Mouse (Mus musculus) hindbrain, embryonic 11.5 days (tissue): ENCODE results near the gene Ska2. TPM values are rescaled to one million over a fixed set of nuclear protein-coding genes. Genes with fewer than 3 reads are reported as not detected.

ENCODE experiments used
- ATAC-seq: fragments of 200-750 bp; cut with Nextera tagmentation; 2 replicates; pipeline ENCODE4 v1.8.0; 2017; ENCODE audit warnings: mild to moderate bottlenecking, moderate TSS enrichment, moderate library complexity; ENCODE audit not compliant: low FRiP score
- DNase-seq: peaks from one replicate; pipeline ENCODE4 v3.0.0-alpha.2; 2015; ENCODE audit warnings: low spot score
- H3K27ac ChIP-seq: fragments of 300-500 bp; sonication (generic); 2 replicates; pipeline ENCODE4 v1.5.1; 2014; ENCODE audit warnings: mild to moderate bottlenecking, low read depth, low read length
- H3K27me3 ChIP-seq: fragments of 300-500 bp; sonication (generic); 2 replicates; pipeline ENCODE4 v1.6.1; 2014; ENCODE audit warnings: mild to moderate bottlenecking, low read length, moderate library complexity, mixed read lengths; ENCODE audit not compliant: control insufficient read depth, insufficient read depth
- H3K36me3 ChIP-seq: fragments of 300-500 bp; sonication (generic); 2 replicates; pipeline ENCODE4 v1.6.1; 2014; ENCODE audit warnings: mild to moderate bottlenecking, low read length, moderate library complexity, mixed read lengths; ENCODE audit not compliant: control insufficient read depth, insufficient read depth
- H3K4me1 ChIP-seq: fragments of 300-500 bp; sonication (generic); replicated peaks from 2 replicates; pipeline ENCODE4 v1.6.1; 2014; ENCODE audit warnings: low read length, mixed read lengths; ENCODE audit not compliant: control insufficient read depth, insufficient read depth
- H3K4me2 ChIP-seq: fragments of 300-500 bp; sonication (generic); replicated peaks from 2 replicates; pipeline ENCODE4 v1.6.1; 2014; ENCODE audit warnings: mild to moderate bottlenecking, low read depth, low read length
- H3K4me3 ChIP-seq: fragments of 300-500 bp; sonication (generic); 2 replicates; pipeline ENCODE4 v1.5.1; 2014; ENCODE audit warnings: low read depth, low read length
- H3K9ac ChIP-seq: fragments of 300-500 bp; sonication (generic); 2 replicates; pipeline ENCODE4 v1.6.1; 2014; ENCODE audit warnings: low read depth, low read length
- H3K9me3 ChIP-seq: fragments of 300-500 bp; sonication (generic); 2 replicates; pipeline ENCODE4 v1.6.1; 2016; ENCODE audit warnings: low read length; ENCODE audit not compliant: control insufficient read depth
- WGBS: fragments of 180-500 bp; shearing (Covaris S2); extraction: QIAGEN DNeasy Blood & Tissue Kit; methylation state at CpG from one replicate; pipeline ENCODE4 v1.1.7; 2014; 5-methylcytosine and 5-hydroxymethylcytosine counted together
- polyA plus RNA-seq: library from polyadenylated mRNA; unstranded; fragments of >200 nt; fragmentation: Nextera tagmentation; extraction: Ambion mirVana; gene quantifications from 2 replicates; pipeline ENCODE4 v1.2.1, GENCODE M21; 2014

The Ska2 gene
- polyA plus RNA-seq, 1 experiment from 2014 or later, result 95.8 TPM

DNA sequence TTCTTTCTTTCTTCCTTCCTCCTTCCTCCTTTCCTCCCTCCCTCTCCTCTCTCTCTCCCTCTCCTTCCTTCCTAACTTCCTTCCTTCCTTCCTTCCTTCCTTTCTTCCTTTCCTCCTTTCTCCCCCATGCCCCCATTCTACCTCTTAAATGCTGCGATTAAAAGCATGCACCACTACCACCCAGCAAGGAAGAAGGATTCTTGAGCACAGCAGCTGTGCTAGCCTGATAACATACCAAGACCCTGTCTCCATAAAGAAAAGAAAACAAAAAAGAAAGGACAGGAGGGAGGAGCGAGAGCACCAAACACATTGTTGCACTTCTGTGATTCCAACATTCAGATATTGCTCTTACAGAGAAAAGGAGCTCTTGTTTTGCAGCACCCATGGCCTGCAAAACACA lies 21.9 kb upstream of the Ska2 start:
- ATAC-seq (no peak), DNase-seq (peak; percentile 10)
- Histone ChIP-seq H3K4me1 (peaks cover 4% of the 10 kb centered on the region), H3K27me3 (no peaks in the 10 kb centered on the region), H3K36me3 (0 out of 2 replicates have a peak, but pooled peaks cover 2% of the 10 kb centered on the region), H3K9me3 (no peaks in the 10 kb centered on the region), H3K27ac (no peak overlapping the region), H3K4me2 (peak overlapping the region; percentile 90), H3K9ac (peak overlapping the region; percentile 85; the same call in 1 of the 2 replicates), H3K4me3 (peak overlapping the region; percentile 98)
- 66% methylated on average over 2 of the region's 2 CpGs for WGBS

GRCm38 (mm10) chr11:87108409-87108754 lies 652 bp upstream of the Ska2 start, which contains the start of gene Prr11:
Gene Prr11 (minus strand): TSS chr11:87108708.
- DNase-seq (no peak), ATAC-seq (no peak; the same call in 1 of the 2 replicates)
- Histone ChIP-seq H3K9me3 (no peaks in the 10 kb centered on the region), H3K4me3 (peak within 1 kb of the TSS; percentile 72), H3K36me3 (peaks cover 3% of the 10 kb centered on the region; the same call in 1 of the 2 replicates), H3K9ac (peak within 1 kb of the TSS; percentile 90), H3K27ac (peak within 1 kb of the TSS; percentile 91), H3K4me2 (peak within 1 kb of the TSS; percentile 53), H3K4me1 (no peaks in the 10 kb centered on the region), H3K27me3 (no peaks in the 10 kb centered on the region)
- under 1% methylated on average over 14 of the region's 14 CpGs for WGBS

DNA sequence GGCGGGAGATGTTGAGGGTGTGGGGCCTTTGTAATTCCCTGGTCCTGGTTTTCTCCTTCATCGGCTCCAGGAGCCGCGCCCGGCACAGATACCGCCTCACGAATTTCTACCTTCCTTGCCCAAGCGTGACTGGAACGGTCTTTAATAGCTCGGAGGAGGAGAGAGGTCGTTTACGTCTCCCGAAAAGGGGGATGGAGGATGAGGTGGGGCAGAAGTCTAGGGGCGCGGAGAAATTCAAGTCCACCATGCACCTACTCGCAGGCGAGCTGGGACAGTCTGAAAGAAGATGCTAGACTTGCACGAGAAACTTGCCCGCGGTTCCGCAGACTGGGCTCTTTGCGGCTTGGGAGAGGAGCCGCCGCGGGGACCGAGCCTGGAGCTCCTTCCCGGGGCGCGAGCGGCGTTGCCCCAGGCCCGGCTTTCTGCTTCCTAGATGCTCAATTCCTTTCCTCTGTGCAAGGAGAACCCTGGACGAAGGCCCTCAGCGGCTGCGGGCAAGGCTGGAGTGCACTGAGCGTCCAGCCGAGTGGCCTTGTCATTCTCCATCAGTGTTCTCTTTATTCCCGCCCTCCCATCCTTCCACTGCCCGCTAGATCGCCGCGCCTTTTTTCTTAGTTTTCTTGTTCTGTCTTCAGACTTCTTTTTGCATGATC lies 611 bp downstream of the Ska2 start:
- peak; percentile 10 for ATAC-seq
- Histone ChIP-seq H3K4me1 (no peaks in the 10 kb centered on the region), H3K4me2 (peak overlapping the region; percentile 53), H3K27ac (peak overlapping the region; percentile 91), H3K36me3 (no peaks in the 10 kb centered on the region; the same call in 1 of the 2 replicates), H3K9ac (peak overlapping the region; percentile 90), H3K27me3 (no peaks in the 10 kb centered on the region), H3K4me3 (peak overlapping the region; percentile 72), H3K9me3 (no peaks in the 10 kb centered on the region)
- peak; percentile 68 for DNase-seq
- 0% methylated on average over 42 of the region's 42 CpGs for WGBS

DNA sequence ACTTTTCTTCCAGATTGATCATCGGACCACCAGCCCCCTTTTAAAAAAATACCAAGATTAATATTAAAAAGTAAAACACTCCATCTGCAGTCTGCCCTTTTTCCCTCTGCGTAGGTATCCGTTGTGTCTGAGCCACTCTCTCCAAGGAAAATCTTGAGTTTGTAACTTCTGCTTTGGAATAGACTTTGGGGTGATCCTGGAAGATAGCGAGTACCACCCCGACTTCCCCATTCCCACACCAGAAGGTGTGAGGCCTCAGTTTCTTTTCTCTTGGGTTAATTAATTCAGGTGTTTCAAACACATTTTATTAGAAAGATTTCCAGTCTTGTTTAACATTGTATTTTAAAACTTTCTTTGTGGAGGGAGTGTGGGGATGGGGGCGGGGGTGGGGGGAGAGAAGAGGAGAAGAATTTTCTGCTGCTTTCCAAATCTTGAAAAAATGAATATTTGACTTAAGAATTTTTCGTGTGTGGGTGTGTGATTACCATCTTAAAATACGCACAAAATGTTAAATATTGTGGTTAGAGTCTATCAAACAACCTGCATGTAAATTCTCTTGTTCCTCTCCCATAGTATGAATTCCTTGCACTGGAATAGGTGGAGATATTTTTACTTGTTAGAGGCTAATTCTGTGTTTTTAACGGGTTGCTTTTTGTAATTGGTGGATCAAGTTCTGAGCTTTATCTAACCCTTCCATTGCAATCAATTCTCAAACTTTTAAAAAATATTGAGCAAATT lies 1.3 kb downstream of the Ska2 start:
- DNase-seq, result no peak
- no peaks in the 10 kb centered on the region for H3K4me1 ChIP-seq
- WGBS, result 8% methylated on average over 9 of the region's 9 CpGs
- H3K9me3 ChIP-seq, result no peaks in the 10 kb centered on the region
- H3K4me2 ChIP-seq, result peak overlapping the region; percentile 53
- H3K36me3 ChIP-seq, result no peaks in the 10 kb centered on the region; the same call in 1 of the 2 replicates
- H3K4me3 ChIP-seq, result peak overlapping the region; percentile 72
- peak overlapping the region; percentile 90 for H3K9ac ChIP-seq
- no peak for ATAC-seq
- no peaks in the 10 kb centered on the region for H3K27me3 ChIP-seq
- peak overlapping the region; percentile 91 for H3K27ac ChIP-seq

- Histone ChIP-seq H3K9ac (no peak overlapping the region), H3K36me3 (peaks cover 15% of the 10 kb centered on the region; the same call in 1 of the 2 replicates), H3K4me2 (no peak overlapping the region), H3K9me3 (no peaks in the 10 kb centered on the region), H3K27ac (no peak overlapping the region), H3K4me3 (no peak overlapping the region), H3K27me3 (no peaks in the 10 kb centered on the region), H3K4me1 (no peaks in the 10 kb centered on the region)
- WGBS, result 84% methylated on average over 8 of the region's 8 CpGs
- DNase-seq, result no peak
- ATAC-seq, result no peak
These were observed 12.8 kb downstream of the Ska2 start for GRCm38 (mm10) chr11:87121864-87122263.

GRCm38 (mm10) chr11:87125562-87125961 lies 16.5 kb downstream of the Ska2 start:
- DNase-seq (no peak), ATAC-seq (no peak)
- Histone ChIP-seq H3K4me3 (no peak overlapping the region; the same call in 1 of the 2 replicates), H3K36me3 (peaks cover 8% of the 10 kb centered on the region; the same call in 1 of the 2 replicates), H3K27me3 (no peaks in the 10 kb centered on the region), H3K9me3 (no peaks in the 10 kb centered on the region), H3K4me2 (no peak overlapping the region), H3K27ac (peak overlapping the region; percentile 84; the same call in 1 of the 2 replicates), H3K4me1 (0 out of 2 replicates have a peak, but pooled peaks cover 2% of the 10 kb centered on the region), H3K9ac (no peak overlapping the region)
- 62% methylated on average over 4 of the region's 4 CpGs for WGBS

DNA sequence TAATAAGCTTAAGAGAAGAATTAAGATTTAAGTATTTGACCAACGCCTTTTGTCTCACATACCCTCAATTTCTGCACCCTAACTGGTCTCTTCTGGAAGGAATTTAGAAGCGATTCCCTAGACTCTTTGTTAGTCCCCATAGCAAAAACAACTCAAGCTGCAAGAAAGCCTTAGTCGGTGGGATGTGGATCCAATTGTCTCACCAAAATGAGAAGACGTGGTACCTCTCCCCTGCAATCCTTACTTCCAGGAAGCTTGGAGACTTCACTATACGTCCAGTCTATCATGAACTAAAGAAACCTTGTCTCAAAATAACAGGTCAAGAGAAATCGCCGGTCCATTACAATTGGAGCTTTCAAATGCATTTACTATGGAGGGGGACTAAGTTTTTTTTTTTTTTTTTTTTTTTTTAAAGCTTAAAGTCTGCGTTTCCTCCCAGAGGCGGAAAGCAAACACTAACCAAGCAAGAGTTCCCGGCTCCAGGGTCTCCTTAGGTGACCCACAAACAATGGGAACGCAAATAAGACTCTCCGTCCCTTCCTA lies 17.3 kb downstream of the Ska2 start:
- Histone ChIP-seq H3K36me3 (peaks cover 8% of the 10 kb centered on the region; the same call in 1 of the 2 replicates), H3K27me3 (no peaks in the 10 kb centered on the region), H3K27ac (peak overlapping the region; percentile 84), H3K4me2 (peak overlapping the region; percentile 63), H3K4me3 (peak overlapping the region; percentile 66), H3K9ac (peak overlapping the region; percentile 59), H3K4me1 (0 out of 2 replicates have a peak, but pooled peaks cover 2% of the 10 kb centered on the region), H3K9me3 (no peaks in the 10 kb centered on the region)
- peak; percentile 54 for DNase-seq
- WGBS, result 1% methylated on average over 12 of the region's 12 CpGs
- no peak for ATAC-seq

GRCm38 (mm10) chr11:87126824-87127816 lies 18.1 kb downstream of the Ska2 start, which contains the start of gene Trim37:
Gene Trim37 (plus strand): TSS chr11:87127077.
- H3K9me3 ChIP-seq, result no peaks in the 10 kb centered on the region
- H3K36me3 ChIP-seq, result peaks cover 8% of the 10 kb centered on the region; the same call in 1 of the 2 replicates
- ATAC-seq, result peak; percentile 94
- under 1% methylated on average over 83 of the region's 105 CpGs for WGBS
- peak within 1 kb of the TSS; percentile 63 for H3K4me2 ChIP-seq
- H3K4me1 ChIP-seq, result 0 out of 2 replicates have a peak, but pooled peaks cover 2% of the 10 kb centered on the region
- peak within 1 kb of the TSS; percentile 73 for H3K9ac ChIP-seq
- DNase-seq, result peak; percentile 94
- peak within 1 kb of the TSS; percentile 84 for H3K27ac ChIP-seq
- peak within 1 kb of the TSS; percentile 66 for H3K4me3 ChIP-seq
- no peaks in the 10 kb centered on the region for H3K27me3 ChIP-seq
